Mouse (Mus musculus) heart, embryonic 15.5 days (tissue): ENCODE measurements at regions not wholly inside any gene's neighbourhood (a gene's known extent, or its start where the extent isn't known, plus 50 kb on each side); places are given as distances from the start of the nearest gene placed in this dataset.
"Not testable (repeated sequence)": the region's sequence is repeated elsewhere in the genome, so short reads cannot be mapped to it uniquely, and the experiment has no call there.

ENCODE experiments used
- ATAC-seq: fragments of 200-750 bp; cut with Nextera tagmentation; replicated peaks from 2 replicates; pipeline ENCODE4 v1.8.0; 2017; ENCODE audit warnings: low read depth, moderate TSS enrichment; ENCODE audit not compliant: insufficient number of reproducible peaks, insufficient read depth, low FRiP score
- H3K27ac ChIP-seq: fragments of 300-500 bp; sonication (generic); 2 replicates; pipeline ENCODE4 v1.5.1; 2015; ENCODE audit warnings: mild to moderate bottlenecking, inconsistent platforms
- H3K27me3 ChIP-seq: fragments of 300-500 bp; sonication (generic); 2 replicates; pipeline ENCODE4 v1.6.1; 2015; ENCODE audit warnings: inconsistent platforms
- H3K36me3 ChIP-seq: fragments of 300-500 bp; sonication (generic); 2 replicates; pipeline ENCODE4 v1.6.1; 2015; ENCODE audit warnings: mild to moderate bottlenecking, inconsistent platforms
- H3K4me1 ChIP-seq: fragments of 300-500 bp; sonication (generic); replicated peaks from 2 replicates; pipeline ENCODE4 v1.6.1; 2015; ENCODE audit warnings: inconsistent platforms
- H3K4me2 ChIP-seq: fragments of 300-500 bp; sonication (generic); 2 replicates; pipeline ENCODE4 v1.6.1; 2015; ENCODE audit warnings: inconsistent platforms, mild to moderate bottlenecking, moderate library complexity
- H3K4me3 ChIP-seq: fragments of 300-500 bp; sonication (generic); 2 replicates; pipeline ENCODE4 v1.5.1; 2015; ENCODE audit warnings: mild to moderate bottlenecking, inconsistent platforms
- H3K9ac ChIP-seq: fragments of 300-500 bp; sonication (generic); 2 replicates; pipeline ENCODE4 v1.6.1; 2015; ENCODE audit warnings: mild to moderate bottlenecking, inconsistent platforms
- H3K9me3 ChIP-seq: fragments of 300-500 bp; sonication (generic); replicated peaks from 2 replicates; pipeline ENCODE4 v1.6.1; 2016; ENCODE audit warnings: inconsistent platforms
- WGBS: fragments of 180-500 bp; shearing (Covaris S2); methylation state at CpG from one replicate; pipeline ENCODE4 v1.1.7; 2015; ENCODE audit warnings: mixed read lengths; 5-methylcytosine and 5-hydroxymethylcytosine counted together

DNA sequence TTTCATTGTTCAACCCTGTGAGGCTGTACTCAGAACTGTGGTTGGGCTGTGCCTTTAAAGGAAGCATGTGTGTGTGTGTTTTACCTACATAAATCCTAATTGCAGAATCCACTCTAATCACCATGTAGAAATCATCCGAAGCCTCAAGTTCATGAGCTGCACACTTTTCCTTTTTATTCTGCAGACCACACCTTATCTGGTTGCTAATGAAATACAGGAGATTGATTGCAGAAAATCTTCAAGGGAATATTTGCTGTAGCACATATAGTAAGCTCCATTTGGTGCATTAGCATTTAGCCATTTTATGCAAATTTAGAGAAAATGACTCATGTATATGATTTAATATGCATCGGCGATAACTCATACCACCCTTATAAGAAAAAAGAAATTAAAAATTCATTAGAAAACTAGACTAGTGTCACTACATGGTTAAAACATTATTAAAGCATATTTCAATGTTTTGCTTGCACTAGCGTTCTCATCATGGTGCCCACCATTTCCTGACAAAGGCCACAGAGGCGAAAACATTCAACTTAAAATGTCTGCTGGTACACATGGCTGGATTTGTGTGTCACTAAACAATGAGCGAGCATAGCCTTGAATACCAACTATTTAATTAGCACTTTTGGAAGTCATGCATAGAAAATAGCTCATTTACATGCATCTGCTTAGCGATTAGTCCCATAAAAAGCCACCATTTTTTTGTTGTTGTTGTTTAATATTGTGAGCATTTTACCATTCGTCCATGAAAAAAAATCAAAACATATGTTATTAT, 245.7 kb downstream of the Mef2c start:
- Histone ChIP-seq H3K36me3 (no peaks in the 10 kb centered on the region), H3K4me3 (no peak overlapping the region), H3K9ac (no peak overlapping the region), H3K4me2 (no peak overlapping the region), H3K27me3 (peaks cover 21% of the 10 kb centered on the region), H3K4me1 (peaks cover 6% of the 10 kb centered on the region; the same call in 1 of the 2 replicates), H3K27ac (no peak overlapping the region), H3K9me3 (no peaks in the 10 kb centered on the region)
- no peak for ATAC-seq
- 71% methylated on average over 8 of the region's 8 CpGs for WGBS

- WGBS = 47% methylated on average over 4 of the region's 4 CpGs
- Histone ChIP-seq H3K4me3 (no peak overlapping the region), H3K9ac (no peak overlapping the region), H3K36me3 (no peaks in the 10 kb centered on the region), H3K4me1 (no peaks in the 10 kb centered on the region), H3K4me2 (no peak overlapping the region), H3K27ac (no peak overlapping the region), H3K9me3 (no peaks in the 10 kb centered on the region), H3K27me3 (peaks cover 12% of the 10 kb centered on the region)
- no peak for ATAC-seq
These were observed 246.6 kb downstream of the Mef2c start for GRCm38 (mm10) chr13:83750437-83750836.

DNA sequence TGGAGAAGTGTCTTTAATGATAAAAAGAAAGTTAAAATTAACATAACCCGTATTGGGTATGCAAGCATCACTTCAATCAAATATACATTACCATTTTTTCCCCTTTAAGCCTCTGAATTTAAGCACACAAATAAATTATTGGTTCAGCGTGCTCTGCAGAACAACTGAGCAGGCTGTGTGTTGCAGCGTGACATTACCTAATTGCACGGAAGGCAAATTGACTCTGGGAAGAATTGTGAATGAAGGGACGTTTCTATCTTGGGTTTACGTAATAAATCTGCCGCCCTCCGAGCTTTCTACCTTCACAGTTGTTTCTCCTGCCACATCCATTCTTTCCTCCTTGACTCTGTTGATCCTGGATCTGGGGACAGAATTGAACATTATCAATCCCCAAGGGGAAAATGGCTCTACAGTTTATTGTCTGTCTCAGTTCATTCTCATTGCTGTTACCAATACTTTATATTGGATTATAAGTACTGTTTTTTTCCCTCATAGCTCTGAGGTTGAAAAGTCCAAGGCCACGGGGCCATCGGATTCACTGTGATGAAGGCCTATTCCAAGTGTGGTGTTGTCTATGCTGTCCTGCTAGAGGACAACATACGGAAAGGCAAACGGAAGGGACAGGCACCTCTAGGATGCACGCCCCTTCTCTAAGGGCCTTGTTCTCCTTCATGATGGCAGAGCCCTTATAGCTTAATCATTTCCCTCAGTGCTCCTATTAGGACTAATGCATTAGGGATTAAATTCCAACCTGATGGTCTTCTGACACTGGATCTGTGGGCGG, 256.7 kb downstream of the Mef2c start:
- H3K9me3 ChIP-seq = no peaks in the 10 kb centered on the region
- H3K4me1 ChIP-seq = no peaks in the 10 kb centered on the region
- WGBS = 81% methylated on average over 14 of the region's 14 CpGs
- H3K36me3 ChIP-seq = no peaks in the 10 kb centered on the region
- no peaks in the 10 kb centered on the region for H3K27me3 ChIP-seq
- H3K9ac ChIP-seq = no peak overlapping the region
- H3K4me3 ChIP-seq = no peak overlapping the region
- H3K27ac ChIP-seq = no peak overlapping the region
- H3K4me2 ChIP-seq = no peak overlapping the region
- ATAC-seq = no peak

- WGBS = 96% methylated on average over 1 of the region's 1 CpGs
- no peak overlapping the region for H3K4me2 ChIP-seq
These were observed 258.6 kb downstream of the Mef2c start for GRCm38 (mm10) chr13:83762484-83762883.

DNA sequence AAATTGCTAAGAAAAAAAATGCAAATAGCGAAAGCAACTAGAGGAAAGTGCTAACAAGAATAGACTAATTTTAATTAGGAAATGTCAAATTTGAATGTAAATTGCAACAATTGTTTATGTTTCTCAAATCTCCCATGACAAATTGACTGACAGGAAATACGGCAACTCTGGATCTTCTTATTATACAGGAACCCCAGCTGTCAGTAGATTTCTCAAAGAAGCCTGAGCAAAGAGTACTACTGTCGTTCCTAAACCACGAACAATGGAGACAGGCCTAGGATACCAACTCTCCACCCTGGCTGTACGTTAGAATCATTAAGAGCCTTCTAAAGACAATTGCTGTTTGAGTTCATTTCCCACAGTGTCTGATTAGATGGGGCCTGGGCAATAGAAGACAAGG, 259.5 kb downstream of the Mef2c start:
- not testable (repeated sequence) for H3K4me1 ChIP-seq, H3K9me3 ChIP-seq, H3K36me3 ChIP-seq, H3K27ac ChIP-seq, H3K4me3 ChIP-seq, H3K4me2 ChIP-seq, ATAC-seq, H3K9ac ChIP-seq, H3K27me3 ChIP-seq
- WGBS = 64% methylated on average over 5 of the region's 5 CpGs

More at GRCm38 (mm10) chr13:83762484-83762883, 258.6 kb downstream of the Mef2c start:
- Histone ChIP-seq H3K4me1 (no peaks in the 10 kb centered on the region), H3K27me3 (no peaks in the 10 kb centered on the region), H3K9me3 (no peaks in the 10 kb centered on the region), H3K4me3 (no peak overlapping the region), H3K36me3 (no peaks in the 10 kb centered on the region), H3K9ac (no peak overlapping the region), H3K27ac (no peak overlapping the region)
- no peak for ATAC-seq

- Histone ChIP-seq H3K9ac (no peak overlapping the region), H3K9me3 (no peaks in the 10 kb centered on the region), H3K4me2 (no peak overlapping the region), H3K4me3 (no peak overlapping the region), H3K27me3 (no peaks in the 10 kb centered on the region), H3K27ac (no peak overlapping the region), H3K36me3 (no peaks in the 10 kb centered on the region), H3K4me1 (no peaks in the 10 kb centered on the region)
- no peak for ATAC-seq
These were observed 281.8 kb downstream of the Mef2c start for GRCm38 (mm10) chr13:83785643-83786042.

- no peak overlapping the region for H3K4me2 ChIP-seq
- H3K4me3 ChIP-seq = no peak overlapping the region
- no peak overlapping the region for H3K27ac ChIP-seq
- no peaks in the 10 kb centered on the region for H3K27me3 ChIP-seq
- no peaks in the 10 kb centered on the region for H3K4me1 ChIP-seq
- H3K9ac ChIP-seq = no peak overlapping the region
- ATAC-seq = no peak
- 73% methylated on average over 1 of the region's 1 CpGs for WGBS
- H3K9me3 ChIP-seq = no peaks in the 10 kb centered on the region
- H3K36me3 ChIP-seq = no peaks in the 10 kb centered on the region
These were observed 305.7 kb downstream of the Mef2c start for GRCm38 (mm10) chr13:83809535-83809934.

- Histone ChIP-seq H3K9me3 (no peaks in the 10 kb centered on the region), H3K4me1 (no peaks in the 10 kb centered on the region), H3K9ac (no peak overlapping the region), H3K27ac (no peak overlapping the region), H3K4me3 (no peak overlapping the region), H3K27me3 (no peaks in the 10 kb centered on the region), H3K36me3 (no peaks in the 10 kb centered on the region), H3K4me2 (no peak overlapping the region)
- no peak for ATAC-seq
- WGBS = 57% methylated on average over 4 of the region's 4 CpGs
These were observed 316.5 kb downstream of the Mef2c start for GRCm38 (mm10) chr13:83820291-83820690.

DNA sequence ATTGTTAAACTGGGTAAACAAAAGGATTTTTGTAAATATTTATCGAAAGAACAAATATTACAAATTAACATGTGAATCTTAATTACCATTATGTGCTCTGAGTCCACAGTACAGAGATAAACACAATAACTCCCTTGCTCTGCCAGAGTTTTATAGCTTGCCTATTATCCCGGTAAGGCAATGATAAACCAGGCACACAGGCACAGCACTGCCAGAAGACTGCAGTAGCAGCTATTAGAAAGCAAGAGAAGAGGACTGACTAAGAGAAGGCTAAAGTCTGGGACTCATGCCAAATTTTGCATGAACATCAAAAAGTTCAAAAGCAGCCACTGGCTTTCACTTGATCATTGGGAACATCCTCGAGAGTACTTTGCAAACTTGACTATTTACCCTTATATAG, 316.9 kb downstream of the Mef2c start:
- Histone ChIP-seq H3K27me3 (no peaks in the 10 kb centered on the region), H3K9ac (no peak overlapping the region), H3K4me1 (no peaks in the 10 kb centered on the region), H3K4me3 (no peak overlapping the region), H3K4me2 (no peak overlapping the region), H3K36me3 (no peaks in the 10 kb centered on the region), H3K9me3 (no peaks in the 10 kb centered on the region), H3K27ac (no peak overlapping the region)
- no peak for ATAC-seq
- 61% methylated on average over 3 of the region's 3 CpGs for WGBS

DNA sequence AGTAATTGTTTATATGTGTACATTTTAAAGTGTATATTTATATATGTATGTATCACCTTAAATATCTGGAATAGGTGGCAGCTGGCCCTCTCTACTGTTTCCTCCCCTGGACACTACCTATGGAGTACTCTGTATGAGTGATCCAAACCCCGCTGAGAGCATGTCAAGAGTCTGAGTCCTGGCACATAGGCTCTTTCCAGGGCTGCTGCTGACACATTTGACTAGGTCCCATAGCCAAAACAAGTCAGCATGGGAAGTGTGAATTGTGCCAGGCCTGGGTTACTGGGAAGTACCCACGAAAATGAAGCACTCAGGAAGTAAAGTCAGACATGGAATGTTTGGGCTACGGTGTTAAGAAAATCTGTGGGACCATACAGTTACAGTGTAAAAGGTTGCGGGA, 321.1 kb downstream of the Mef2c start:
- no peak overlapping the region for H3K9ac ChIP-seq
- no peaks in the 10 kb centered on the region for H3K9me3 ChIP-seq
- H3K27ac ChIP-seq = no peak overlapping the region
- no peak for ATAC-seq
- no peaks in the 10 kb centered on the region for H3K27me3 ChIP-seq
- H3K4me3 ChIP-seq = no peak overlapping the region
- H3K4me1 ChIP-seq = no peaks in the 10 kb centered on the region
- 67% methylated on average over 4 of the region's 4 CpGs for WGBS
- H3K36me3 ChIP-seq = no peaks in the 10 kb centered on the region
- H3K4me2 ChIP-seq = no peak overlapping the region

GRCm38 (mm10) chr13:83826841-83827463, 323.1 kb downstream of the Mef2c start:
- no peak for ATAC-seq

More at GRCm38 (mm10) chr13:83826841-83827463, 323.1 kb downstream of the Mef2c start:
- Histone ChIP-seq H3K4me1 (no peaks in the 10 kb centered on the region), H3K4me2 (no peak overlapping the region), H3K27ac (no peak overlapping the region), H3K27me3 (no peaks in the 10 kb centered on the region), H3K9ac (no peak overlapping the region), H3K9me3 (no peaks in the 10 kb centered on the region), H3K4me3 (no peak overlapping the region), H3K36me3 (no peaks in the 10 kb centered on the region)
- 73% methylated on average over 4 of the region's 4 CpGs for WGBS
